Mouse (Mus musculus): ENCODE data around the gene Vmp1. TPM values are rescaled to one million over a fixed set of nuclear protein-coding genes. Genes with fewer than 3 reads are reported as not detected.

Gene Vmp1
- total and polyA plus RNA-seq, 3 experiments, result 80.9 to 209 (median 167) TPM

DNA sequence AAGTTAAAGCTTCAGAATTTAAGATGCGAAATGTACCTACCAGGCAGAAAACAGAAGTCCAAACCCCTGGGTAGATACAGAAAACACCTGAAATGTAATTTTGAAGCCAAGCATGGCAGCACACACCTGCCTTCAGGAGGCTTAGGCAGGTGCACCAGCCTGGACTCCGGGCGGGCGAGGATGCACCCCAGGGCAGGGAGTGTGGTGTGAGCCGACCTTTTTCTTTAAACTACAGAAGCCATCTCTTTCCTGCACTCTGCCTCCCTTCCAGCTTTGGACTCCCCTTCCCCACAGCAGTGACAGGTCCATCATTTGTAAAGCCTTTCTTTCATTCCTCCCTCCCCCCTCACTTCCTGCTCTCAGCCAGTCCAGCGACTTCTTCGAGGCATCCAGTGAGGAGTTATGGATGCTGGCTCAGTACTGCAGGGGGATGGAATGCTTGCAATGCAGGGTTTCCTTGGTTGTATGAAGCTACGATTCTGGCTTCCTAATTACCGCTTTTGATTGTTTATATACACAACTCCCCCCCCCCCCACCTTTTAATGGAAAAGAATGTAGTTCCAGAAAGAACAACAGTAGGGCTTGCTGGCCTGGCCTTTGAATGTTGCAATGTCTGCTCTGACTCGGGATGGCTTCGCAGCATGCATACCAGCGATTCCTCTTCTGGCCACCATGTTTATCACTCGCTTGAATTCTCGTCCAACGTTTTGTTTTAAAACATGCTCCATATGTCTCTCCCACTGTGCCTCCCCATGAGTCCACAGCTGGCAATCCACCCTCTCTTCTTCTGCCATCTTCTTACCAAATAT is 112.4 kb downstream of the Vmp1 start:
- no peak for TF ChIP-seq RCOR1 (conservative IDR thresholded peaks at IDR 0.05; ENCODE audit: low read depth, low read length)
- TF ChIP-seq ETS1 (conservative IDR thresholded peaks at IDR 0.05; ENCODE audit: low read depth, low read length), result no peak
- TF ChIP-seq NRF1 (IDR thresholded peaks at IDR 0.05; ENCODE audit: low read depth, low read length), result no peak
- in situ Hi-C loops (cut with MboI; ENCODE audit: low pct_ligation_motif_present, low pct_unique_long_range_greater_than_20kb, low sequenced_read_pairs) (loop anchor here (10.0 to 25.0 kb wide), 2 partner anchors 266 to 434 kb away; no protein-coding TSS in a partner anchor), dilution Hi-C loops (cut with MboI; ENCODE audit: extremely low pct_ligation_motif_present, extremely low pct_unique_long_range_greater_than_20kb, low sequenced_read_pairs) (no loop called here)
- Histone ChIP-seq H3K27ac (ENCODE audit: insufficient read depth, low read depth) (no peak overlapping the region), H3K4me1 (ENCODE audit: control insufficient read depth in 1 of 2, insufficient read depth in 2 of 2) (peaks cover 36 to 79% of the 10 kb centered on the region in 2 experiments), H3K36me3 (replicated peaks in 1 of 2; ENCODE audit: control insufficient read depth in 1 of 2, insufficient read depth in 1 of 2, low read length in 1 of 2) (peaks cover 0 to 22% of the 10 kb centered on the region in 2 experiments), H3K9me3 (replicated peaks; ENCODE audit: low read length) (no peaks in the 10 kb centered on the region), H3K27me3 (replicated peaks) (no peaks in the 10 kb centered on the region), H3K9ac (ENCODE audit: insufficient read depth, low read depth) (no peak overlapping the region), H3K4me2 (ENCODE audit: insufficient read depth, low read depth, poor library complexity, severe bottlenecking) (no peak overlapping the region), H3K79me2 (replicated peaks; ENCODE audit: control insufficient read depth, extremely low read depth, insufficient read depth, poor library complexity, severe bottlenecking) (no peaks in the 10 kb centered on the region), H3K4me3 (replicated peaks in 1 of 3; ENCODE audit: low read depth in 2 of 3, low read length in 2 of 3, poor library complexity in 1 of 3) (no peak overlapping the region)
- DNase-seq (ENCODE audit: extremely low read depth), result no peak

DNA sequence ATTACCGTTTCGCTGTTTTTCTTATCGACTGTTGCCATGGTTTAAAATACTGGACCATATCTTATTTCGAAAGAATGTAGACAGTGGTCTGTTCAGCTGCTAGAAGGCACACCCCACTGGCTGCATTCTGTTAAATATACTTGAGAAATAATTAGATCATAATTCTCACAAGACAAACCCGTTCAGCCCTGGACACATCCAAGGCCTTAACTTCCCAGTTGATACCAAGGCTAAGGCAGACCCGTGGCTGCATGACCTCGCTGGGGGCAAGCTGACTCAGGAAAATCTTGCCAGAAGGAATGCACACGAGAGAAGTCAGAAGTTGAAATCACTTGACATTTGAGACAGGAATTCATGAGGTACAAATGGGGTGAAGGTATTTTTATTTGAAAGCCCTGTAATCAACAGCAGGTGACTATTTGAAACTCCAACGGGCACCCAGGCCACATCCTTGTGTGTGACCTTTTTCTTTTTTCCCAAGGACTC is 113.3 kb downstream of the Vmp1 start:
- Histone ChIP-seq H3K4me1 (ENCODE audit: control insufficient read depth in 1 of 2, insufficient read depth in 2 of 2) (peaks cover 29 to 76% of the 10 kb centered on the region in 2 experiments), H3K27me3 (replicated peaks) (no peaks in the 10 kb centered on the region), H3K27ac (ENCODE audit: insufficient read depth, low read depth) (no peak overlapping the region), H3K9ac (ENCODE audit: insufficient read depth, low read depth) (no peak overlapping the region), H3K4me2 (ENCODE audit: insufficient read depth, low read depth, poor library complexity, severe bottlenecking) (no peak overlapping the region), H3K4me3 (replicated peaks in 1 of 3; ENCODE audit: low read depth in 2 of 3, low read length in 2 of 3, poor library complexity in 1 of 3) (no peak overlapping the region), H3K79me2 (replicated peaks; ENCODE audit: control insufficient read depth, extremely low read depth, insufficient read depth, poor library complexity, severe bottlenecking) (no peaks in the 10 kb centered on the region), H3K36me3 (replicated peaks in 1 of 2; ENCODE audit: control insufficient read depth in 1 of 2, insufficient read depth in 1 of 2, low read length in 1 of 2) (peaks cover 2 to 32% of the 10 kb centered on the region in 2 experiments), H3K9me3 (replicated peaks; ENCODE audit: low read length) (no peaks in the 10 kb centered on the region)
- in situ Hi-C loops (cut with MboI; ENCODE audit: low pct_ligation_motif_present, low pct_unique_long_range_greater_than_20kb, low sequenced_read_pairs) (loop anchor here (10.0 to 25.0 kb wide), 2 partner anchors 267 to 434 kb away; no protein-coding TSS in a partner anchor), dilution Hi-C loops (cut with MboI; ENCODE audit: extremely low pct_ligation_motif_present, extremely low pct_unique_long_range_greater_than_20kb, low sequenced_read_pairs) (no loop called here)
- TF ChIP-seq PAX5 (IDR thresholded peaks at IDR 0.05; ENCODE audit: low read length) (no peak), CHD2 (IDR thresholded peaks at IDR 0.05; ENCODE audit: low read length) (no peak), GABPA (IDR thresholded peaks at IDR 0.05; ENCODE audit: insufficient replicate concordance, low read depth, low read length) (no peak), MAFK (IDR thresholded peaks at IDR 0.05; ENCODE audit: insufficient replicate concordance, low read length) (0 out of 2 replicates have a peak, but pooled peaks have one; percentile 13)
- no peak for DNase-seq (ENCODE audit: extremely low read depth)

DNA sequence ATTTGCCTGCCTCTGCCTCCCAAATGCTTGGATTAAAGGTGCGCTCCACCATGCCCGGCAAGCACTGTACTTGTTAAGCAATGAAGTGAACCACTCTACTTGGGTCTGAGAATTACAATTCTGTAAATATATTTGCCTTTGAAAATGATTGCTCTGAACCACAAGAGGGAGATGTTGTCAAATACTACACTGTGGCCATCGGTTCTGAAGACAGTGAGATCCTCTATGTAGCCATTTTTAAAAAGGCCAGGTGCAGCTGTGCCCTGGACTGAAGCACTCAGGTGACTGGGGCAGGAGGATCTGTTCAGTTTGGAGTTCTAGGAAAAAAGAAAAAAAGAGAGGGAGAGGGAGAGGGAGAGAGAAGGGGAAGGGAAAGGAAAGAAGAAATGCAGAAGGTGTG is 115.2 kb downstream of the Vmp1 start:
- peak; percentile 74 for DNase-seq (ENCODE audit: extremely low read depth)
- peak; percentile 97 for TF ChIP-seq ZC3H11A (IDR thresholded peaks at IDR 0.05; ENCODE audit: low read depth, low read length)
- peak; percentile 54; the same call in 1 of the 2 replicates for TF ChIP-seq BHLHE40 (IDR thresholded peaks at IDR 0.05; ENCODE audit: low read depth, low read length)
- TF ChIP-seq CHD2 (IDR thresholded peaks at IDR 0.05; ENCODE audit: low read length), result no peak
- peak; percentile 98 for TF ChIP-seq RAD21 (IDR thresholded peaks at IDR 0.05; ENCODE audit: low read depth, low read length)
- peak; percentile 99 for TF ChIP-seq SMC3 (IDR thresholded peaks at IDR 0.05; ENCODE audit: low read depth, low read length)
- no peak for TF ChIP-seq ZKSCAN1 (IDR thresholded peaks at IDR 0.05; ENCODE audit: borderline replicate concordance, low read depth, low read length)
- TF ChIP-seq MAX (IDR thresholded peaks at IDR 0.05; ENCODE audit: low read length), result no peak
- no peak for TF ChIP-seq ZNF384 (IDR thresholded peaks at IDR 0.05; ENCODE audit: low read depth, low read length)
- TF ChIP-seq EP300 (IDR thresholded peaks at IDR 0.05; ENCODE audit: low read length), result no peak
- no peak; the same call in 1 of the 2 replicates for TF ChIP-seq MEF2A (IDR thresholded peaks at IDR 0.05; ENCODE audit: borderline replicate concordance, low read depth, low read length)
- TF ChIP-seq KAT2A (IDR thresholded peaks at IDR 0.05; ENCODE audit: insufficient replicate concordance, low read length), result no peak
- TF ChIP-seq USF2 (conservative IDR thresholded peaks at IDR 0.05; ENCODE audit: low read depth, low read length), result no peak
- no peak for TF ChIP-seq PAX5 (IDR thresholded peaks at IDR 0.05; ENCODE audit: low read length)
- no peak for TF ChIP-seq MXI1 (IDR thresholded peaks at IDR 0.05; ENCODE audit: low read depth, low read length)
- TF ChIP-seq GABPA (IDR thresholded peaks at IDR 0.05; ENCODE audit: insufficient replicate concordance, low read depth, low read length), result no peak
- no peak for TF ChIP-seq E2F4 (IDR thresholded peaks at IDR 0.05; ENCODE audit: insufficient replicate concordance, low read depth, low read length)
- no peak for TF ChIP-seq TBP (conservative IDR thresholded peaks at IDR 0.05; ENCODE audit: low read depth, low read length)
- TF ChIP-seq ZMIZ1 (IDR thresholded peaks at IDR 0.05; ENCODE audit: low read depth, low read length), result no peak
- no peak for TF ChIP-seq TCF12 (IDR thresholded peaks at IDR 0.05; ENCODE audit: low read depth, low read length)

More for the DNA sequence above, 115.2 kb downstream of the Vmp1 start:
- dilution Hi-C loops (cut with MboI; ENCODE audit: extremely low pct_ligation_motif_present, extremely low pct_unique_long_range_greater_than_20kb, low sequenced_read_pairs) (no loop called here), in situ Hi-C loops (cut with MboI; ENCODE audit: low pct_ligation_motif_present, low pct_unique_long_range_greater_than_20kb, low sequenced_read_pairs) (loop anchor here (25.0 kb wide), 1 partner anchor 269 kb away; no protein-coding TSS in a partner anchor)
- Histone ChIP-seq H3K36me3 (replicated peaks in 1 of 2; ENCODE audit: control insufficient read depth in 1 of 2, insufficient read depth in 1 of 2, low read length in 1 of 2) (peaks cover 3 to 37% of the 10 kb centered on the region in 2 experiments), H3K4me1 (ENCODE audit: control insufficient read depth in 1 of 2, insufficient read depth in 2 of 2) (peaks cover 18 to 57% of the 10 kb centered on the region in 2 experiments), H3K79me2 (replicated peaks; ENCODE audit: control insufficient read depth, extremely low read depth, insufficient read depth, poor library complexity, severe bottlenecking) (no peaks in the 10 kb centered on the region), H3K27ac (ENCODE audit: insufficient read depth, low read depth) (no peak overlapping the region), H3K9me3 (replicated peaks; ENCODE audit: low read length) (no peaks in the 10 kb centered on the region), H3K4me3 (replicated peaks in 1 of 3; ENCODE audit: low read depth in 2 of 3, low read length in 2 of 3, poor library complexity in 1 of 3) (no peak overlapping the region), H3K4me2 (ENCODE audit: insufficient read depth, low read depth, poor library complexity, severe bottlenecking) (no peak overlapping the region), H3K9ac (ENCODE audit: insufficient read depth, low read depth) (no peak overlapping the region), H3K27me3 (replicated peaks) (no peaks in the 10 kb centered on the region)

Data from CH12.LX (cell line).